Mouse (Mus musculus) stomach, postnatal 0 days (tissue): ENCODE results near the gene Gm9945. TPM values are rescaled to one million over a fixed set of nuclear protein-coding genes. Genes with fewer than 3 reads are reported as not detected.

Experiments used
- ATAC-seq: fragments of 200-750 bp; cut with Nextera tagmentation; 2 replicates; pipeline ENCODE4 v1.8.0; 2017; ENCODE audit not compliant: low FRiP score, low TSS enrichment
- DNase-seq: peaks from one replicate; pipeline ENCODE4 v3.0.0-alpha.2; 2016; ENCODE audit warnings: low spot score
- H3K27ac ChIP-seq: fragments of 300-500 bp; sonication (generic); replicated peaks from 2 replicates; pipeline ENCODE4 v1.5.1; 2014; ENCODE audit warnings: mild to moderate bottlenecking, control low read depth
- H3K27me3 ChIP-seq: fragments of 300-500 bp; sonication (generic); 2 replicates; pipeline ENCODE4 v1.6.1; 2014; ENCODE audit warnings: low read length; ENCODE audit not compliant: control insufficient read depth, insufficient read depth
- H3K36me3 ChIP-seq: fragments of 300-500 bp; sonication (generic); 2 replicates; pipeline ENCODE4 v1.6.1; 2014; ENCODE audit warnings: low read length, mixed read lengths; ENCODE audit not compliant: control insufficient read depth, insufficient read depth
- H3K4me1 ChIP-seq: fragments of 300-500 bp; sonication (generic); replicated peaks from 2 replicates; pipeline ENCODE4 v1.6.1; 2014; ENCODE audit warnings: antibody characterized with exemption; ENCODE audit not compliant: control insufficient read depth, insufficient read depth
- H3K4me2 ChIP-seq: fragments of 300-500 bp; sonication (generic); replicated peaks from 2 replicates; pipeline ENCODE4 v1.6.1; 2014; ENCODE audit warnings: low read depth, mild to moderate bottlenecking, control low read depth, moderate library complexity
- H3K4me3 ChIP-seq: fragments of 300-500 bp; sonication (generic); 2 replicates; pipeline ENCODE4 v1.5.1; 2014; ENCODE audit warnings: low read depth, low read length, control low read depth
- H3K9ac ChIP-seq: fragments of 300-500 bp; sonication (generic); 2 replicates; pipeline ENCODE4 v1.6.1; 2014; ENCODE audit warnings: mild to moderate bottlenecking, low read length, control low read depth, mixed read lengths
- H3K9me3 ChIP-seq: fragments of 300-500 bp; sonication (generic); 2 replicates; pipeline ENCODE4 v1.6.1; 2016; ENCODE audit warnings: low read length; ENCODE audit not compliant: control insufficient read depth
- CTCF ChIP-seq: IDR thresholded peaks from 2 replicates; pipeline ENCODE4 v1.5.1; 2016; ENCODE audit warnings: antibody characterized with exemption, low read depth, mild to moderate bottlenecking, moderate library complexity
- EP300 ChIP-seq: optimal IDR thresholded peaks from 2 replicates; pipeline ENCODE3; 2016; ENCODE audit warnings: antibody characterized with exemption
- WGBS: fragments of 180-500 bp; shearing (Covaris S2); extraction: QIAGEN DNeasy Blood & Tissue Kit; methylation state at CpG from one replicate; pipeline ENCODE4 v1.1.7; 2014; 5-methylcytosine and 5-hydroxymethylcytosine counted together
- polyA plus RNA-seq: library from polyadenylated mRNA; unstranded; fragments of >200 nt; fragmentation: Nextera tagmentation; extraction: Ambion mirVana; gene quantifications from 2 replicates; pipeline ENCODE4 v1.2.1, GENCODE M21; 2015

Gene Gm9945
- polyA plus RNA-seq, 1 experiment from 2014 or later = not detected

DNA sequence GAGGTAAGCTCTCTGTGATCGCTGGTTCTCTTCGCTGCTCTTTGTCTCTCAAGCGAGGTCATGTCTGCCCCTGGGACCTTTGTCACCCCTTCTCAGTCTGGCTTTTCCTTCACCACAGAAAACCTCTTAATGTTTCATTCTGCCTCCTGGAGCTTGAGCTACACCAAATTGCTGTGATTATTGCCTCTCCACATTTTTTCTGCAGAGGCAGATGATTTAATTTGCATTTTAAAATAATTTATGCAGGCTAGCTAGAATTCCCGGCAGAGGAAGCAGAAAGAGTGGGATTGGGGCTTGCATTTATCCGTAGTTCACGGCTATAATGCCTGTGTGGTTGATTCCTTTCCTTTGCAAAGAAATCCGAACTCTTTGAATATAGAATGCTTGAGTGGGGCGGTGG is 4.3 kb upstream of the Gm9945 start:
- Histone ChIP-seq H3K27ac (no peak overlapping the region), H3K9me3 (no peaks in the 10 kb centered on the region), H3K4me3 (no peak overlapping the region), H3K4me1 (no peaks in the 10 kb centered on the region), H3K4me2 (no peak overlapping the region), H3K27me3 (peaks cover 17% of the 10 kb centered on the region), H3K36me3 (no peaks in the 10 kb centered on the region), H3K9ac (no peak overlapping the region)
- 29% methylated on average over 8 of the region's 8 CpGs for WGBS
- TF ChIP-seq CTCF (no peak), EP300 (no peak)
- ATAC-seq (no peak), DNase-seq (no peak)

DNA sequence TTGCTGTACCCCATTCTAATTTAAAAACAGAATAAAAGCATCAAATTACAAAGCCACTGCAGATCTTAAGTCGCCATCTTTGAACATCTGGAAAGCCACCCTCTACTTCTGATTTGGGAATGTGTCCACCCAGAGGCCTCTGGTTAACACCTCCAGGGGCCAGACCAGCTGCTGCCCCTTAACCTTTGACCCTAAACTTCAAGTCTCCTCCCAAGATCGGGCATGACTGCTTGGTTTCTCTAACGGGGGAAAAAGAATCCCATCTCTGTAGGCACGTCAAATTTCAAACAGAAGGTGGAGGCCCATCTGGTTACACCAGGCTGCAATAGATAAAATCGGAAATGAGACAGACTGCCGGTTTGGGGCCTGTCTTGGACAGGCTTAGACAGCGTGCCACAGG is 2.1 kb upstream of the Gm9945 start:
- no peak overlapping the region for H3K4me3 ChIP-seq
- no peak for TF ChIP-seq EP300
- H3K36me3 ChIP-seq = no peaks in the 10 kb centered on the region
- WGBS = 55% methylated on average over 7 of the region's 7 CpGs
- no peak overlapping the region for H3K4me2 ChIP-seq
- H3K4me1 ChIP-seq = no peaks in the 10 kb centered on the region
- H3K27me3 ChIP-seq = peaks cover 17% of the 10 kb centered on the region
- H3K9ac ChIP-seq = no peak overlapping the region
- H3K9me3 ChIP-seq = no peaks in the 10 kb centered on the region
- DNase-seq = no peak
- no peak overlapping the region for H3K27ac ChIP-seq
- ATAC-seq = no peak

DNA sequence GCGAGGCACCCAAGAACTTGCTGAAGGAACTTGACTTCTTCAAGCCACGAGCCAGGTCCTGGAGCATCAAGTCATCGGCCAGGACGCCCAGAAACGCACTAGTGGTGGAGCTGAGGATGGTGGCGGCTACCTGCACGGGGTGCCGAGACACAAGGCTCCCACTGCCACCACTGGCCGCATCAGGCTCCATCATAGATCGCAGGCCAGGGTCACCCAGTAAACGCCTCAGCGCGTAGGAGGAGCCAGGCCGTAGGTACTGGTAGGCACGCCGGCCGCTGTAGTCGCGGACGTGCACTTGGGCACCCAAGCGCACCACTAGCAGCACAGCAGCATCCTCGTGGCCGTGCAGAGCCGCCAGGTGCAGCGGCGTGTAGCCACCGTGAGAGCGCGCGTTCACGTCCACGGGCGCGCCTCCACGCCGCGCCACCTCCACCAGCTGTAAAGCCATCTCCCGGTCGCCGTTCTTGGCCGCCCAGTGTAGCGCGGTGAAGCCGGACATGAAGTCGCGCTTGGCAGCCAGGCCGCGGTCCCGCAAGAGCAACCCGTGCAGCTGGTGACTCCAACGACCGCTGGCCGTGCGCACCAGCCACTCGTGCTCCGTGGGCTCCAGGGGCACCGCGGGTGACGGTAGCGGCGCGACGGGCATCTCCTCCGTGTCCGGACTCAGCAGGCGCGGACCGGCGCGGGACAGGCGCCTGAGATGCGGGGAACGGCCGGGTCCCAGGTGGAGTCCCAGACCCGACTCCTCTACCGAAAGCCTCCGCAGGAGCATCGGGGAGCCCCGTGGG is 1.4 kb upstream of the Gm9945 start:
- no peaks in the 10 kb centered on the region for H3K4me1 ChIP-seq
- no peaks in the 10 kb centered on the region for H3K36me3 ChIP-seq
- no peak for DNase-seq
- peak overlapping the region; percentile 18; the same call in 1 of the 2 replicates for H3K9ac ChIP-seq
- H3K4me3 ChIP-seq = peak overlapping the region; percentile 47
- H3K27ac ChIP-seq = no peak overlapping the region
- TF ChIP-seq CTCF (no peak), EP300 (no peak)
- WGBS = 6% methylated on average over 79 of the region's 79 CpGs
- ATAC-seq = 0 out of 2 replicates have a peak, but pooled peaks have one; percentile 29
- H3K4me2 ChIP-seq = peak overlapping the region; percentile 76
- peaks cover 17% of the 10 kb centered on the region for H3K27me3 ChIP-seq
- no peaks in the 10 kb centered on the region for H3K9me3 ChIP-seq

DNA sequence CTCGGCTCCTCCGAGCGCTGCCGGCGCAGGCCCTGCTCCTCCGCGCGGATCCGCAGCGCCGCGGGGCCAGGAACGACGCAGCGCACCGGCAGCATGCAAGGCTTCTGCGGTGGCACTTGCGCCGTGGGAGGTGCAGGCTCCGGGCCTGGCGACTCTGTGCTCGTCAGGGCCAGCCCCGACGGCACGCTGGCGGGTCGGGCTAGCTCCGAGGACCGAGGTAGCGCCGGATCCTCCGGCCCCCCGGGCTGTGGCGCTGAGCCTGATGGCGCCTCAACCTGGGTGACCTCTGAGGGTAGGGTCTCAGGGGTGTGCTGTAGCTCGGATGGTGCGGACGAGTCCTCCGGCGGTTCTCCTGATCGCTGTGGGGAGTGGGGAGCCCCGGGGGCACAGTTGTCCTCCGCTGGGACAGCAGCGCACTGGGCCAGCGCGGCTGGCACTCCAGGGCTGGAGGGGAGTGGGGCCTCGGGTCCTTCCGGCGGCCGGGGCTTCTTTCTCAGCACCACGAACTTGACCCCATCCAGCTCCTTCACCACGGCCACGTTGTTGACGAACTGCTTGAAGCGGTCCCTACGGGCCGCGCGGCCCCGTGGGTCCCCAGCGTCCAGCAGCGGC is 689 bp upstream of the Gm9945 start:
- 2% methylated on average over 62 of the region's 62 CpGs for WGBS
- TF ChIP-seq CTCF = no peak
- TF ChIP-seq EP300 = no peak
- H3K9ac ChIP-seq = peak overlapping the region; percentile 51
- peaks cover 17% of the 10 kb centered on the region for H3K27me3 ChIP-seq
- DNase-seq (no peak), ATAC-seq (0 out of 2 replicates have a peak, but pooled peaks have one; percentile 27)
- no peaks in the 10 kb centered on the region for H3K36me3 ChIP-seq
- peak overlapping the region; percentile 47 for H3K4me3 ChIP-seq
- H3K4me1 ChIP-seq = no peaks in the 10 kb centered on the region
- peak overlapping the region; percentile 76 for H3K4me2 ChIP-seq
- no peak overlapping the region for H3K27ac ChIP-seq
- H3K9me3 ChIP-seq = no peaks in the 10 kb centered on the region

DNA sequence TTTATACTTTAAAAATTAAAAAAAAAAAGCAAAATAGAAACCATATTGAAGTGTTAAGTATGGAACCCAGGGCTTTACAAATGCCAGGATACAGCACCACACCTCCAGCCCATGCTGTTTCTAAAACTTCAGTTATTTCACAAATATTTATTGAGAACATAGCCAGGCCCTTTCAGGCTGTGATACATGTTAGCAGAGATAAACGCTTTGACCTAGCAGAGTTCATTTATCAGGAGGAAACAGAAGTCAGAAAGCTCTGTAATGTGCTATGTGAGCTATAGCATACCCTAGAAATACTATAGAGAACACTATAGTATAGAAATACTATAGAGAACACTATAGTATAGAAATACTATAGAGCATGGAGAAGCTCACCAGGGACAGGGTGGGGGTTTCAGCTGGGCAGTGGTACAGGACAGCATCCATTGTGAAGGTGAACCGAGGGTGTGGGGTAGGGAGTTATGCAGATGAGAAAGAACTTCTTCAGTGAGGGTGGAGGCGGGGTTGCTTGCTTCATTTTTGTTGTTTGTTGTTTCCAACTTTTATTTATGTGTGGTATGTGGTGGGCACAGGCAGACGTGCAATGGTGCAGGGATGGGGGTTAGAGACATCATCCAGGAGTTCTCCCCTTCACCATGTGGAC is 1.2 kb downstream of the Gm9945 start:
- H3K4me3 ChIP-seq = no peak overlapping the region
- no peak for TF ChIP-seq CTCF
- no peak for TF ChIP-seq EP300
- H3K9me3 ChIP-seq = no peaks in the 10 kb centered on the region
- H3K27me3 ChIP-seq = peaks cover 15% of the 10 kb centered on the region
- no peaks in the 10 kb centered on the region for H3K36me3 ChIP-seq
- no peak overlapping the region for H3K9ac ChIP-seq
- no peaks in the 10 kb centered on the region for H3K4me1 ChIP-seq
- no peak overlapping the region for H3K4me2 ChIP-seq
- 66% methylated on average over 4 of the region's 4 CpGs for WGBS
- no peak overlapping the region for H3K27ac ChIP-seq
- no peak for ATAC-seq
- DNase-seq = no peak
